Mouse (Mus musculus) heart, embryonic 12.5 days (tissue): ENCODE data around the gene Hpcal1. TPM values are rescaled to one million over a fixed set of nuclear protein-coding genes. Genes with fewer than 3 reads are reported as not detected.

Experiments
- ATAC-seq: fragments of 200-750 bp; cut with Nextera tagmentation; 2 replicates; pipeline ENCODE4 v1.8.0; 2017; ENCODE audit warnings: moderate TSS enrichment, moderate library complexity; ENCODE audit not compliant: insufficient number of reproducible peaks, low FRiP score
- H3K27ac ChIP-seq: fragments of 300-500 bp; sonication (generic); 2 replicates; pipeline ENCODE4 v1.5.1; 2016; ENCODE audit warnings: mild to moderate bottlenecking, moderate library complexity; ENCODE audit not compliant: poor library complexity, severe bottlenecking
- H3K27me3 ChIP-seq: fragments of 300-500 bp; sonication (generic); replicated peaks from 2 replicates; pipeline ENCODE4 v1.6.1; 2016; ENCODE audit warnings: mild to moderate bottlenecking, moderate library complexity
- H3K36me3 ChIP-seq: fragments of 300-500 bp; sonication (generic); 2 replicates; pipeline ENCODE4 v1.6.1; 2016; ENCODE audit warnings: mild to moderate bottlenecking, moderate library complexity
- H3K4me1 ChIP-seq: fragments of 300-500 bp; sonication (generic); replicated peaks from 2 replicates; pipeline ENCODE4 v1.6.1; 2016; ENCODE audit warnings: mild to moderate bottlenecking
- H3K4me2 ChIP-seq: fragments of 300-500 bp; sonication (generic); 2 replicates; pipeline ENCODE4 v1.6.1; 2016; ENCODE audit warnings: mild to moderate bottlenecking, moderate library complexity
- H3K4me3 ChIP-seq: fragments of 300-500 bp; sonication (generic); 2 replicates; pipeline ENCODE4 v1.5.1; 2016; ENCODE audit warnings: mild to moderate bottlenecking
- H3K9ac ChIP-seq: fragments of 300-500 bp; sonication (generic); 2 replicates; pipeline ENCODE4 v1.6.1; 2016; ENCODE audit warnings: mild to moderate bottlenecking, moderate library complexity
- H3K9me3 ChIP-seq: fragments of 300-500 bp; sonication (generic); replicated peaks from 2 replicates; pipeline ENCODE4 v1.6.1; 2016; ENCODE audit warnings: mild to moderate bottlenecking, moderate library complexity
- WGBS: fragments of 180-500 bp; shearing (Covaris S2); methylation state at CpG from one replicate; pipeline ENCODE4 v1.1.7; 2016; 5-methylcytosine and 5-hydroxymethylcytosine counted together
- polyA plus RNA-seq: library from polyadenylated mRNA; unstranded; fragments of >200 nt; fragmentation: Nextera tagmentation; extraction: Ambion mirVana; gene quantifications from 2 replicates; pipeline ENCODE4 v1.2.1, GENCODE M21; 2016

Gene Hpcal1
- polyA plus RNA-seq, 1 experiment from 2014 or later = 19.9 TPM

GRCm38 (mm10) chr12:17688913-17689312 lies 1.7 kb upstream of the Hpcal1 start:
- no peak overlapping the region for H3K27ac ChIP-seq
- no peak overlapping the region for H3K4me3 ChIP-seq
- no peak overlapping the region for H3K9ac ChIP-seq
- 87% methylated on average over 3 of the region's 3 CpGs for WGBS
- no peak overlapping the region for H3K4me2 ChIP-seq
- H3K4me1 ChIP-seq = peaks cover 14% of the 10 kb centered on the region; the same call in 1 of the 2 replicates
- no peak for ATAC-seq
- no peaks in the 10 kb centered on the region; the same call in 1 of the 2 replicates for H3K27me3 ChIP-seq
- H3K9me3 ChIP-seq = no peaks in the 10 kb centered on the region
- no peaks in the 10 kb centered on the region for H3K36me3 ChIP-seq

GRCm38 (mm10) chr12:17689931-17690563 lies 609 bp upstream of the Hpcal1 start:
- no peaks in the 10 kb centered on the region; the same call in 1 of the 2 replicates for H3K27me3 ChIP-seq
- WGBS = 12% methylated on average over 18 of the region's 20 CpGs
- H3K4me2 ChIP-seq = peak overlapping the region; percentile 96
- peak overlapping the region; percentile 74 for H3K4me3 ChIP-seq
- ATAC-seq = peak; percentile 90
- H3K27ac ChIP-seq = no peak overlapping the region; the same call in 1 of the 2 replicates
- no peaks in the 10 kb centered on the region for H3K36me3 ChIP-seq
- H3K4me1 ChIP-seq = peaks cover 21% of the 10 kb centered on the region
- peak overlapping the region; percentile 80; the same call in 1 of the 2 replicates for H3K9ac ChIP-seq
- H3K9me3 ChIP-seq = no peaks in the 10 kb centered on the region

GRCm38 (mm10) chr12:17691320-17691876 lies 742 bp downstream of the Hpcal1 start:
- peak overlapping the region; percentile 74 for H3K4me3 ChIP-seq
- peak overlapping the region; percentile 96 for H3K4me2 ChIP-seq
- peak overlapping the region; percentile 80 for H3K9ac ChIP-seq
- no peaks in the 10 kb centered on the region for H3K36me3 ChIP-seq
- no peaks in the 10 kb centered on the region for H3K9me3 ChIP-seq
- H3K27ac ChIP-seq = no peak overlapping the region
- H3K4me1 ChIP-seq = peaks cover 23% of the 10 kb centered on the region
- under 1% methylated on average over 28 of the region's 30 CpGs for WGBS
- no peaks in the 10 kb centered on the region; the same call in 1 of the 2 replicates for H3K27me3 ChIP-seq
- ATAC-seq = peak; percentile 30

GRCm38 (mm10) chr12:17691891-17692321 lies 1.2 kb downstream of the Hpcal1 start:
- Histone ChIP-seq H3K4me2 (peak overlapping the region; percentile 96), H3K36me3 (no peaks in the 10 kb centered on the region), H3K27ac (no peak overlapping the region), H3K4me3 (peak overlapping the region; percentile 74), H3K9me3 (no peaks in the 10 kb centered on the region), H3K27me3 (no peaks in the 10 kb centered on the region; the same call in 1 of the 2 replicates), H3K9ac (peak overlapping the region; percentile 80), H3K4me1 (peaks cover 27% of the 10 kb centered on the region)
- WGBS = under 1% methylated on average over 23 of the region's 23 CpGs
- no peak for ATAC-seq

- Histone ChIP-seq H3K4me2 (peak overlapping the region; percentile 96), H3K4me3 (peak overlapping the region; percentile 74), H3K27ac (no peak overlapping the region), H3K27me3 (no peaks in the 10 kb centered on the region; the same call in 1 of the 2 replicates), H3K9me3 (no peaks in the 10 kb centered on the region), H3K4me1 (peaks cover 31% of the 10 kb centered on the region), H3K36me3 (no peaks in the 10 kb centered on the region), H3K9ac (peak overlapping the region; percentile 80)
- 54% methylated on average over 5 of the region's 5 CpGs for WGBS
- no peak for ATAC-seq
Measured at GRCm38 (mm10) chr12:17692356-17692755, 1.7 kb downstream of the Hpcal1 start.

- no peak overlapping the region for H3K4me3 ChIP-seq
- no peaks in the 10 kb centered on the region for H3K9me3 ChIP-seq
- H3K9ac ChIP-seq = no peak overlapping the region
- peaks cover 31% of the 10 kb centered on the region for H3K4me1 ChIP-seq
- no peaks in the 10 kb centered on the region; the same call in 1 of the 2 replicates for H3K27me3 ChIP-seq
- no peak overlapping the region for H3K4me2 ChIP-seq
- no peaks in the 10 kb centered on the region for H3K36me3 ChIP-seq
- 77% methylated on average over 4 of the region's 4 CpGs for WGBS
- ATAC-seq = no peak
- no peak overlapping the region for H3K27ac ChIP-seq
Measured at GRCm38 (mm10) chr12:17692953-17693352, 2.3 kb downstream of the Hpcal1 start.

GRCm38 (mm10) chr12:17694589-17695115 lies 4.0 kb downstream of the Hpcal1 start:
- 68% methylated on average over 1 of the region's 1 CpGs for WGBS
- Histone ChIP-seq H3K27ac (no peak overlapping the region), H3K4me1 (peaks cover 35% of the 10 kb centered on the region), H3K27me3 (no peaks in the 10 kb centered on the region; the same call in 1 of the 2 replicates), H3K9me3 (no peaks in the 10 kb centered on the region), H3K4me3 (no peak overlapping the region), H3K4me2 (no peak overlapping the region), H3K36me3 (no peaks in the 10 kb centered on the region), H3K9ac (no peak overlapping the region)
- ATAC-seq = no peak

GRCm38 (mm10) chr12:17696395-17696794 lies 5.7 kb downstream of the Hpcal1 start:
- no peak overlapping the region for H3K9ac ChIP-seq
- no peaks in the 10 kb centered on the region for H3K9me3 ChIP-seq
- no peak overlapping the region for H3K4me2 ChIP-seq
- no peak overlapping the region for H3K27ac ChIP-seq
- no peaks in the 10 kb centered on the region for H3K36me3 ChIP-seq
- H3K4me1 ChIP-seq = peaks cover 29% of the 10 kb centered on the region
- 76% methylated on average over 7 of the region's 7 CpGs for WGBS
- H3K4me3 ChIP-seq = no peak overlapping the region
- no peak for ATAC-seq
- H3K27me3 ChIP-seq = no peaks in the 10 kb centered on the region; the same call in 1 of the 2 replicates

- H3K4me1 ChIP-seq = peaks cover 26% of the 10 kb centered on the region
- no peak overlapping the region for H3K4me3 ChIP-seq
- H3K4me2 ChIP-seq = no peak overlapping the region
- H3K36me3 ChIP-seq = no peaks in the 10 kb centered on the region
- WGBS = 76% methylated on average over 4 of the region's 4 CpGs
- H3K9ac ChIP-seq = no peak overlapping the region
- no peaks in the 10 kb centered on the region for H3K27me3 ChIP-seq
- no peaks in the 10 kb centered on the region for H3K9me3 ChIP-seq
- ATAC-seq = no peak
- H3K27ac ChIP-seq = no peak overlapping the region
Measured at GRCm38 (mm10) chr12:17698934-17699333, 8.3 kb downstream of the Hpcal1 start.

- ATAC-seq = no peak
Measured at GRCm38 (mm10) chr12:17699480-17699879, 8.8 kb downstream of the Hpcal1 start.

GRCm38 (mm10) chr12:17701131-17701720 lies 10.6 kb downstream of the Hpcal1 start:
- ATAC-seq = no peak
- Histone ChIP-seq H3K4me3 (no peak overlapping the region), H3K27me3 (no peaks in the 10 kb centered on the region), H3K36me3 (no peaks in the 10 kb centered on the region), H3K4me2 (no peak overlapping the region), H3K4me1 (peaks cover 17% of the 10 kb centered on the region), H3K9ac (no peak overlapping the region), H3K9me3 (no peaks in the 10 kb centered on the region), H3K27ac (no peak overlapping the region)
- WGBS = 73% methylated on average over 5 of the region's 5 CpGs

More at GRCm38 (mm10) chr12:17699480-17699879, 8.8 kb downstream of the Hpcal1 start:
- Histone ChIP-seq H3K9ac (no peak overlapping the region), H3K4me1 (peaks cover 25% of the 10 kb centered on the region), H3K27me3 (no peaks in the 10 kb centered on the region), H3K4me3 (no peak overlapping the region), H3K4me2 (no peak overlapping the region), H3K9me3 (no peaks in the 10 kb centered on the region), H3K36me3 (no peaks in the 10 kb centered on the region), H3K27ac (no peak overlapping the region)
- WGBS = 76% methylated on average over 1 of the region's 1 CpGs
